Mouse (Mus musculus) regulatory T cell (primary cell): ENCODE measurements at regions not wholly inside any gene's neighbourhood (a gene's known extent, or its start where the extent isn't known, plus 50 kb on each side); places are given as distances from the start of the nearest gene placed in this dataset.
"Not testable (repeated sequence)": the region's sequence is repeated elsewhere in the genome, so short reads cannot be mapped to it uniquely, and the experiment has no call there.

Source experiments
- in situ Hi-C: fragments of 300-600 bp; cut with MboI, MseI; formaldehyde crosslinking; loops from one replicate; pipeline ENCODE4 v1.15.1; 2025; ENCODE audit warnings: high pct_unique_total_duplicates

- in situ Hi-C loops = no loop called here
These were observed 236.3 kb downstream of the Lpin1 start for GRCm38 (mm10) chr12:16374331-16374996.

- in situ Hi-C loops = no loop called here
These were observed 240.7 kb downstream of the Lpin1 start for GRCm38 (mm10) chr12:16370061-16370460.

GRCm38 (mm10) chr12:16362341-16362740 lies 248.4 kb downstream of the Lpin1 start:
- in situ Hi-C loops = no loop called here

DNA sequence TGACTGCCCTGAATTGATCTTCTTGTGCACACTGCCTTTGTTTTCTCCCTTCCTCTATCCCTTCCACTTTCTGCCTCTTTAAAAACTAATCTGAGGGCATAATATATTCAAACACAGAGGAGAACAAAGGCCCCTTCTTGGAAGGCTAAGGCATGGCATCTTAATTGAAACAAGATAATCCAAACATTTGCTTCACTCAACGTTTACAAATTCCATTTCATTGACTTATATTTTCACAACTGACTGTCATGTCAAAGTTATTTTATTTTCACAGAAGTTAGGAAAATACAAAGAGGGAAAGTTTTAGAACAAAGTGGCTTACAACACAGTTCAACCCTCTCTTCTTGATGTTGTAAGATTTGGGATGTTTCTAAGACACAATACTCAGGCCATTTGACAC lies 251.9 kb downstream of the Lpin1 start:
- in situ Hi-C loops = no loop called here

DNA sequence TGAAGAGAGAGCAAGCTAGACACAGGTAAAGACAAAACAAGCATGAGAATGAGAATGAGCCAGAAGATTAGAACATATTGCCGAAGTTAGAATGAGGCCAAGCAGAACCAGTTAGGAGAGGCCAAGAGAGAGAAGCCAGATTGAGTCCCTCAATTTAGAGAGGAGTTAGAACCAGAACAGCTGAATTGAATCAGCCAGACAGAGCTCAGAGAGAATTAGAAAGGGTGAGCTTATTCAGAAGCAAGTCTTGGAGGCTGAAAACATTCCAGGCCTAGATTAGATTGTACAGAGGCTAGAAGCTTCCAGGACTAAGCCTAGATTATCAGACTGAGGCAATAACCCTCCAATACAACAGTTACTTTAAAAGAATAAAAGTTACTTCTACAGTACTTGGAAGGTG lies 256.1 kb downstream of the Lpin1 start:
- in situ Hi-C loops = no loop called here

- in situ Hi-C loops = no loop called here
These were observed 259.0 kb downstream of the Lpin1 start for GRCm38 (mm10) chr12:16351751-16352150.

GRCm38 (mm10) chr12:16349310-16349709 lies 261.5 kb downstream of the Lpin1 start:
- in situ Hi-C loops = no loop called here

DNA sequence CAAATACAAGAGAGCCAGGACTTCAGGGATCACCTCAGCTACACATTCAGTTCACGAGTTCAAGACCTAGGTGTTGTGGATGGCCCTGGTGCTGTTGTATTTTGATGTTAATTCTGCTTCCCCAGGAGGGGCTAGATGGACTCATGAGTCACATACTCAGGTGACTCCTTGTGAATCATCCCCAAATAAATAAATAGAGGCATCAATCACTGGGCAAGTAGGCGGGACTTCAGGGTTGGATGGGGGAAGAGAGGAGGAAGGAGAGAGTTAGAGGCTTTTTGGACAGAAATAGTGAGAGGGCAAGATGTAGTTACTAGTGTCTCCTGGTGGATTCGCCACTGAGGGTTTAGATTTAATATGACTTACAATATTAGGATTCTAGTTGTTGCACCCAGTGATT lies 266.7 kb downstream of the Lpin1 start:
- in situ Hi-C loops = no loop called here

- in situ Hi-C loops = not testable (repeated sequence)
These were observed 268.7 kb downstream of the Lpin1 start for GRCm38 (mm10) chr12:16342030-16342429.

- in situ Hi-C loops = no loop called here
These were observed 279.3 kb downstream of the Lpin1 start for GRCm38 (mm10) chr12:16331456-16331855.

DNA sequence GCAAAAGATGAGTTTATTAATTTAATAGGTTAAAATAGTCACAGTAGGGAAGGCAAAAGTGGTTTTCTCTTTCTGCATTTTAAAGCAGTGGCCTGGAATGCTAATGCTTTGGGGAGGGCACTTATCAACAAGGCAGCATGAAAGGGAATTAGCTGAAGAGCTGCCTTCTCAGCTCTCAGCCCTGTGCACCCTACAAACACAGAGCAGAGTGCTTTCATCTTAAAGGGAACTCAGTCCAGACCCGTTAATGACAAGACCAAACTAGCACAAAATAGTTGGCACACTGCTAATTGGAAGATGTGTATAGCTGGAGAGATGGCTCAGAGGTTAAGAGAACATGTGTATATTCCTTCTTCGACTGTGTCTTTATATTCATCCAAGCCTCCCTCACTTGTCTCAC lies 281.6 kb downstream of the Lpin1 start:
- in situ Hi-C loops = no loop called here

GRCm38 (mm10) chr12:16320536-16321402 lies 290.0 kb downstream of the Lpin1 start:
- in situ Hi-C loops = no loop called here

DNA sequence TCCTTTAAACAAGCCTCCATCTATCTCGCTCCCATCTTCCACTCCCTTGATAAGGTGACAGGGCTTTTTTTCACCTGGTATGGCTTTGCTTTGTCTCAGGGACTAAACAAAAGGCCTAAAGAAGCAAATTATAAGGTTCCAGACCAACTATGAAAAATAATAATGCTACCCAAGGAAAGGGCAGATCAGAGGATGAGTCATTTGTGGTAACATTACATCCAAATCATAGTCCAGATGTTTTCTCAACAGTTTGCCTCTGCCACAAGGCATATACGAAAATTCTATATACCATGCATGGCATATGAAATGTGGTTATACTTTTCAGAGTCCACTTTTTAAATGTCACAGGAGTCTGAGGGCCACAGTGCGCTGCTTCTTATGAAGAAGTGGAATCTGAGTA lies 302.7 kb downstream of the Lpin1 start:
- in situ Hi-C loops = no loop called here

GRCm38 (mm10) chr12:16304701-16305377 lies 305.9 kb downstream of the Lpin1 start:
- in situ Hi-C loops = no loop called here

DNA sequence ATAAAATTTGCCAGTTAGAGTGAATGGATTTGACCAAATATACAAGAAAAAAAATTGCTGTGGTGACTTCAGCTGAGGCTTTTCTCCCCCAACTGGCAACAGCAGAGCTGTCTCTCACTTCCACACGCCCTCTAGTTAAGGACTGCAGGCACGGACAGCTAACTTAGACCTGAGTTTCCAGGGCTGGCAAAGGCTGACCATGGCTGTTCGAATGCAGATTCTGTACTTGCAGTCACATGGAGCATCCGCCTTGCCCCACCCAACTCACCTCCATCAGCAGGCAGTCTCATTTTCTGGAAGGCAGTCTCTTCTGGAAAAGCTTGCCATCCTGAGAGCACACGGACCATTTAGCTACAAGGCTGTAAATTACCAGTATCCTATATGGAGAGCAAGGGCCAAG lies 325.7 kb downstream of the Lpin1 start:
- in situ Hi-C loops = no loop called here

DNA sequence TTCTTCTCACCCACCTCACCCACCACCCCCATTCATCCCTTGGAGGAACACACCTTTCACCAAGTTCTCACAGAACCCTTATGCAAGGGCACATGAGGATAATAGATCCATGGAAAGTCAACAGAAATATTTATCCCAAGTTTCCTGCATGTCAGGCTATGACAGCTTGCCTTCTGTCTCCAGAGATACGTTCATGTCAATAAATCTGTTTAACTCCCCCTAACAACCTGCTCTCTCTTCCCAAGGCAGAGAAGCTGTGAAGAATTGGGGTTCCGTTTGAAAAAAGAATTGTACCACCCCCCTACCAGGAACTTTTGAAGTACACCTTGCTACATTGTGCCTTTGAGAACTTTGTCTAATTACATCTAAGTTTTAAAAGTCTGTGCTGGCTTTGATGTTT lies 331.6 kb downstream of the Lpin1 start:
- in situ Hi-C loops = no loop called here

DNA sequence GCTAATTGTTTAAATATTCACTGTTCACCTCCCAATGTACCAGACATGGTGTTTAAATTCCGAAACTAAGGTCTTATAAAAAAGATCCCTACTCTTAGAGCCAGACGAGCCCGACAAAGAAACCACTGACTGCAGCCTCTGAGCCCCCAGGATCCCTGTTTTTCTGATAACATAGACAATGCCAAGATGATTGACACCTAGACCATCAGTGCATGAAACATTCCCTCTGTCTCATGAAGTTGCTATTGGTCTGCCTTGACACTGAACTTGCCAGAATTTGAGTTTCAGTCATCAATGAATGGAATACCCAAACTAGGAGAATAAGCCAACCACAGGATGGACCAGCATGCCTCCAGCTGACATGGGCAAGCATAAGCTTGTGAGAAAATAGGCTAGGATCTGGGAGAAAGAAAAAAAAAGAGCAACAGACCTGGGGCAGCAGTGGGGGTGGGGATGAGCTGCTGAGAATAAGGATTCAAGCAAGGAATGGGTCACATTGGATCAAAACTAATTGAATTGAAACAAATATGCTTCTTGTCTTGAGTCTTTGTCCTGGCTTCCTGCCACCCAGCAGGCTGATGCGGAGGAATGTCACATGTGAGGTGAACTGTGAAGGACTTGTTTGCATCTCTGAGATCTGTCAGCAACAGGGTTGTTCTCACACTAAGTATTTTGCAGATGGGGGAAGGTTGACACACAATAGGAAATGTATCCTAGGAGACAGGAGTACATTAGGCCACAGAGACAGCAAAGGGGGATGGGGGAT lies 333.0 kb downstream of the Lpin1 start:
- in situ Hi-C loops = no loop called here

GRCm38 (mm10) chr12:16277144-16277543 lies 333.6 kb downstream of the Lpin1 start:
- in situ Hi-C loops = no loop called here

- in situ Hi-C loops = no loop called here
These were observed 334.5 kb downstream of the Lpin1 start for GRCm38 (mm10) chr12:16276301-16276700.

DNA sequence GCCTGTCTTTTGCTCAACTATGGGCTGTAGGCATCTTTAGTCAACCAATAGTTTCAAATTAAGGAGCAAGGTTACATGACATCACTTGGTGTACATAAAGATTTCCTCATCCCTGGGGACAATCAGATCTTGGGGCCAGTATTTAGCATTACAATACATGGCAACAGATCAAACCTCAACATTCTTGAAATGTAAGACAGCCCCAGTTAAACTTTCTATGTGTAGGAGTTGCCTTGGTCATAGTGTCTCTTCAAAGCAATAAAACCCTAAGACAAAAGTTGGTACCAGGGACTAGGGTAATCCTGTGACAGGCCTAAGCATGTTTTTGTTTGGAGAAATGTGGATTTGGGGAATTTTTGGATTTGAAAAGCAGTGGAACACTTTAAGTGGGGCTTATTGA lies 338.3 kb downstream of the Lpin1 start:
- in situ Hi-C loops = no loop called here

DNA sequence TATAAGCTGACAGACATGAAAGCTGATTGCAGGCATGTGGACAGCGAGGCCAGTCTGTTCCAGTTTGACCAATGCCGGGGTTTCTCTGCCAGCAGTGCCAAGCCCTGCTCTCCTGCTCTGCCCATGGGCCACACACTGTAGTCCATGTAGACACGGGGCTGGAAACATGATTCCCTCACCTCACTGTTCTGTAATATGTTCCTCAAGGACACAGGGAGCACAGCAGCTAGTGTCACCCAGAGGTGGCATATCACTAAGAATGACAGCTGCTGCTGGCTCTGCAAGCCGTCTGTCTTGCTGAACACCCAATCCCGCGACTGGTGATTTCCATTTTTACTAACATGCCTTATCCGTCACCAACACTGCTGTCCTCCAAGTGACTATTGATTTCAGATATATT lies 339.9 kb downstream of the Lpin1 start:
- in situ Hi-C loops = no loop called here

DNA sequence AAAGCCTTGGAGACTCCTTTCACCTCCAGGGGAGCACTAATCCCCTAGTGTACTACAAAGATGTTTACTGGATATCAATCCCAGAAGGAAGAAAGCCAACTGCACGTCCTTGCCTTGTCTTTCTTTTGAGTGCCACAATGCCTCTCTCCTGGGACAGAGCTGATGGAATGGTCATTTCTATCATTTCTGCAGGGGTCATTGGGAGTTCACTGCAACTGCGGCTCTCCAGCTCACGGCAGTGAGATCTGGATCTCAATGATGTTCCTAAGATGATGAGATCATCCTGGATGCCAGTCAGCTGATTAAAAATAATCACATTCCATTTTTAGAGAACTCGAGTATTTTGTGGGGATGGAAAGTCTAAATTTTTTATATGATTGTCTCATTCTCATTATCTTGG lies 341.1 kb downstream of the Lpin1 start:
- in situ Hi-C loops = no loop called here
